Mouse (Mus musculus): ENCODE data around the gene Xdh. TPM values are rescaled to one million over a fixed set of nuclear protein-coding genes. Genes with fewer than 3 reads are reported as not detected.

The Xdh gene
- polyA plus RNA-seq, 1 experiment from 2014 or later = 0.96 TPM

- Histone ChIP-seq H3K4me2 (ENCODE audit: low read length) (no peak overlapping the region), H3K27ac (ENCODE audit: low read depth) (no peak overlapping the region), H3K36me3 (ENCODE audit: control insufficient read depth, insufficient read depth, low read length) (no peaks in the 10 kb centered on the region), H3K9ac (ENCODE audit: low read length) (no peak overlapping the region), H3K4me1 (replicated peaks; ENCODE audit: control insufficient read depth, insufficient read depth, low read length) (0 out of 2 replicates have a peak, but pooled peaks cover 2% of the 10 kb centered on the region), H3K27me3 (replicated peaks; ENCODE audit: control insufficient read depth, insufficient read depth, low read length) (no peaks in the 10 kb centered on the region), H3K4me3 (ENCODE audit: low read depth, low read length) (no peak overlapping the region), H3K9me3 (ENCODE audit: control insufficient read depth, low read length) (no peaks in the 10 kb centered on the region)
- no peak for ATAC-seq (replicated peaks; ENCODE audit: low FRiP score, low TSS enrichment, low read depth)
- WGBS = 42% methylated on average over 6 of the region's 6 CpGs
- no peak for DNase-seq (ENCODE audit: low spot score)
Observed at GRCm38 (mm10) chr17:73881295-73881694, 68.7 kb downstream of the Xdh start.

GRCm38 (mm10) chr17:73880286-73880685 lies 69.7 kb downstream of the Xdh start:
- Histone ChIP-seq H3K27me3 (replicated peaks; ENCODE audit: control insufficient read depth, insufficient read depth, low read length) (no peaks in the 10 kb centered on the region), H3K9ac (ENCODE audit: low read length) (no peak overlapping the region), H3K4me1 (replicated peaks; ENCODE audit: control insufficient read depth, insufficient read depth, low read length) (0 out of 2 replicates have a peak, but pooled peaks cover 2% of the 10 kb centered on the region), H3K4me2 (ENCODE audit: low read length) (no peak overlapping the region), H3K4me3 (ENCODE audit: low read depth, low read length) (no peak overlapping the region), H3K9me3 (ENCODE audit: control insufficient read depth, low read length) (no peaks in the 10 kb centered on the region), H3K36me3 (ENCODE audit: control insufficient read depth, insufficient read depth, low read length) (no peaks in the 10 kb centered on the region), H3K27ac (ENCODE audit: low read depth) (no peak overlapping the region)
- DNase-seq (ENCODE audit: low spot score) (no peak), ATAC-seq (replicated peaks; ENCODE audit: low FRiP score, low TSS enrichment, low read depth) (no peak)
- WGBS = 85% methylated on average over 6 of the region's 6 CpGs

- 89% methylated on average over 10 of the region's 10 CpGs for WGBS
- no peaks in the 10 kb centered on the region for H3K9me3 ChIP-seq (ENCODE audit: control insufficient read depth, low read length)
- no peak overlapping the region for H3K4me3 ChIP-seq (ENCODE audit: low read depth, low read length)
- H3K27me3 ChIP-seq (replicated peaks; ENCODE audit: control insufficient read depth, insufficient read depth, low read length) = no peaks in the 10 kb centered on the region
- no peaks in the 10 kb centered on the region for H3K36me3 ChIP-seq (ENCODE audit: control insufficient read depth, insufficient read depth, low read length)
- no peak overlapping the region for H3K9ac ChIP-seq (ENCODE audit: low read length)
- DNase-seq (ENCODE audit: low spot score) = no peak
- H3K4me2 ChIP-seq (ENCODE audit: low read length) = no peak overlapping the region
- no peak for ATAC-seq (replicated peaks; ENCODE audit: low FRiP score, low TSS enrichment, low read depth)
- no peak overlapping the region for H3K27ac ChIP-seq (ENCODE audit: low read depth)
- 0 out of 2 replicates have a peak, but pooled peaks cover 2% of the 10 kb centered on the region for H3K4me1 ChIP-seq (replicated peaks; ENCODE audit: control insufficient read depth, insufficient read depth, low read length)
Observed at GRCm38 (mm10) chr17:73879262-73879916, 70.6 kb downstream of the Xdh start.

- ATAC-seq (replicated peaks; ENCODE audit: low FRiP score, low TSS enrichment, low read depth) (no peak), DNase-seq (ENCODE audit: low spot score) (no peak)
- H3K9ac ChIP-seq (ENCODE audit: low read length) = no peak overlapping the region
- H3K27ac ChIP-seq (ENCODE audit: low read depth) = no peak overlapping the region
- H3K9me3 ChIP-seq (ENCODE audit: control insufficient read depth, low read length) = no peaks in the 10 kb centered on the region
- no peaks in the 10 kb centered on the region for H3K27me3 ChIP-seq (replicated peaks; ENCODE audit: control insufficient read depth, insufficient read depth, low read length)
- no peak overlapping the region for H3K4me3 ChIP-seq (ENCODE audit: low read depth, low read length)
- WGBS = 90% methylated on average over 7 of the region's 7 CpGs
- H3K4me1 ChIP-seq (replicated peaks; ENCODE audit: control insufficient read depth, insufficient read depth, low read length) = no peaks in the 10 kb centered on the region
- no peak overlapping the region for H3K4me2 ChIP-seq (ENCODE audit: low read length)
- H3K36me3 ChIP-seq (ENCODE audit: control insufficient read depth, insufficient read depth, low read length) = no peaks in the 10 kb centered on the region
Observed at GRCm38 (mm10) chr17:73875674-73876073, 74.3 kb downstream of the Xdh start.

- no peaks in the 10 kb centered on the region for H3K9me3 ChIP-seq (ENCODE audit: control insufficient read depth, low read length)
- no peaks in the 10 kb centered on the region for H3K27me3 ChIP-seq (replicated peaks; ENCODE audit: control insufficient read depth, insufficient read depth, low read length)
- H3K9ac ChIP-seq (ENCODE audit: low read length) = no peak overlapping the region
- 87% methylated on average over 4 of the region's 4 CpGs for WGBS
- H3K4me3 ChIP-seq (ENCODE audit: low read depth, low read length) = no peak overlapping the region
- DNase-seq (ENCODE audit: low spot score) = no peak
- H3K27ac ChIP-seq (ENCODE audit: low read depth) = no peak overlapping the region
- no peaks in the 10 kb centered on the region for H3K4me1 ChIP-seq (replicated peaks; ENCODE audit: control insufficient read depth, insufficient read depth, low read length)
- H3K36me3 ChIP-seq (ENCODE audit: control insufficient read depth, insufficient read depth, low read length) = no peaks in the 10 kb centered on the region
- no peak for ATAC-seq (replicated peaks; ENCODE audit: low FRiP score, low TSS enrichment, low read depth)
- H3K4me2 ChIP-seq (ENCODE audit: low read length) = no peak overlapping the region
Observed at GRCm38 (mm10) chr17:73875268-73875667, 74.7 kb downstream of the Xdh start.

GRCm38 (mm10) chr17:73870956-73871605 lies 78.9 kb downstream of the Xdh start:
- Histone ChIP-seq H3K36me3 (ENCODE audit: control insufficient read depth, insufficient read depth, low read length) (no peaks in the 10 kb centered on the region), H3K27ac (ENCODE audit: low read depth) (no peak overlapping the region), H3K9me3 (ENCODE audit: control insufficient read depth, low read length) (no peaks in the 10 kb centered on the region), H3K4me2 (ENCODE audit: low read length) (no peak overlapping the region), H3K4me3 (ENCODE audit: low read depth, low read length) (no peak overlapping the region), H3K9ac (ENCODE audit: low read length) (no peak overlapping the region), H3K4me1 (replicated peaks; ENCODE audit: control insufficient read depth, insufficient read depth, low read length) (no peaks in the 10 kb centered on the region), H3K27me3 (replicated peaks; ENCODE audit: control insufficient read depth, insufficient read depth, low read length) (no peaks in the 10 kb centered on the region)
- DNase-seq (ENCODE audit: low spot score) (no peak), ATAC-seq (replicated peaks; ENCODE audit: low FRiP score, low TSS enrichment, low read depth) (no peak)
- WGBS = 91% methylated on average over 14 of the region's 14 CpGs

- H3K9me3 ChIP-seq (ENCODE audit: control insufficient read depth, low read length) = no peaks in the 10 kb centered on the region
- H3K27ac ChIP-seq (ENCODE audit: low read depth) = no peak overlapping the region
- H3K9ac ChIP-seq (ENCODE audit: low read length) = no peak overlapping the region
- DNase-seq (ENCODE audit: low spot score) (no peak), ATAC-seq (replicated peaks; ENCODE audit: low FRiP score, low TSS enrichment, low read depth) (no peak)
- 88% methylated on average over 9 of the region's 9 CpGs for WGBS
- no peaks in the 10 kb centered on the region for H3K36me3 ChIP-seq (ENCODE audit: control insufficient read depth, insufficient read depth, low read length)
- no peaks in the 10 kb centered on the region for H3K4me1 ChIP-seq (replicated peaks; ENCODE audit: control insufficient read depth, insufficient read depth, low read length)
- H3K27me3 ChIP-seq (replicated peaks; ENCODE audit: control insufficient read depth, insufficient read depth, low read length) = no peaks in the 10 kb centered on the region
- no peak overlapping the region for H3K4me2 ChIP-seq (ENCODE audit: low read length)
- no peak overlapping the region for H3K4me3 ChIP-seq (ENCODE audit: low read depth, low read length)
Observed at GRCm38 (mm10) chr17:73869008-73869685, 80.8 kb downstream of the Xdh start.

- Histone ChIP-seq H3K27me3 (replicated peaks; ENCODE audit: control insufficient read depth, insufficient read depth, low read length) (no peaks in the 10 kb centered on the region), H3K4me3 (ENCODE audit: low read depth, low read length) (no peak overlapping the region), H3K27ac (ENCODE audit: low read depth) (no peak overlapping the region), H3K36me3 (ENCODE audit: control insufficient read depth, insufficient read depth, low read length) (no peaks in the 10 kb centered on the region), H3K9ac (ENCODE audit: low read length) (no peak overlapping the region), H3K4me1 (replicated peaks; ENCODE audit: control insufficient read depth, insufficient read depth, low read length) (no peaks in the 10 kb centered on the region), H3K9me3 (ENCODE audit: control insufficient read depth, low read length) (no peaks in the 10 kb centered on the region), H3K4me2 (ENCODE audit: low read length) (no peak overlapping the region)
- DNase-seq (ENCODE audit: low spot score) (no peak), ATAC-seq (replicated peaks; ENCODE audit: low FRiP score, low TSS enrichment, low read depth) (no peak)
- 78% methylated on average over 4 of the region's 4 CpGs for WGBS
Observed at GRCm38 (mm10) chr17:73853717-73854116, 96.3 kb downstream of the Xdh start.

Measured in intestine, embryonic 14.5 days (tissue).